Mouse (Mus musculus): ENCODE data around the gene Nit1. TPM values are rescaled to one million over a fixed set of nuclear protein-coding genes. Genes with fewer than 3 reads are reported as not detected.
A peak's percentile ranks its signal among the peaks of the same experiment; 100 is the strongest.

Nit1 gene
- polyA plus RNA-seq, 1 experiment from 2014 or later: 42.0 TPM

GRCm38 (mm10) chr1:171372880-171373279 lies 27.4 kb upstream of the Nit1 start:
- no peak for ATAC-seq (ENCODE audit: insufficient read depth, low FRiP score, low read depth)
- WGBS: 71% methylated on average over 3 of the region's 3 CpGs
- H3K27me3 ChIP-seq (replicated peaks): no peaks in the 10 kb centered on the region
- H3K9me3 ChIP-seq: no peaks in the 10 kb centered on the region
- no peaks in the 10 kb centered on the region for H3K36me3 ChIP-seq
- no peak overlapping the region for H3K9ac ChIP-seq
- H3K4me3 ChIP-seq (replicated peaks): no peak overlapping the region; the same call in 1 of the 2 replicates
- H3K4me1 ChIP-seq: peaks cover 14% of the 10 kb centered on the region
- H3K4me2 ChIP-seq: peak overlapping the region; percentile 17; the same call in 1 of the 2 replicates
- no peak overlapping the region for H3K27ac ChIP-seq

- Histone ChIP-seq H3K4me1 (peaks cover 8% of the 10 kb centered on the region), H3K36me3 (no peaks in the 10 kb centered on the region), H3K9me3 (no peaks in the 10 kb centered on the region), H3K27ac (peak within 1 kb of the TSS; percentile 75), H3K9ac (0 out of 2 replicates have a peak within 1 kb of the TSS, but pooled peaks have one; percentile 17), H3K4me2 (peak within 1 kb of the TSS; percentile 45), H3K27me3 (replicated peaks) (no peaks in the 10 kb centered on the region), H3K4me3 (replicated peaks) (peak within 1 kb of the TSS; percentile 35)
- ATAC-seq (ENCODE audit: insufficient read depth, low FRiP score, low read depth): peak; percentile 78
- WGBS: 35% methylated on average over 20 of the region's 20 CpGs
These were observed 24.6 kb upstream of the Nit1 start, which contains the start of gene Nectin4 for GRCm38 (mm10) chr1:171369845-171370556. Gene Nectin4, plus strand, starts transcription at chr1:171370099.

GRCm38 (mm10) chr1:171365934-171366333 lies 20.5 kb upstream of the Nit1 start:
- Histone ChIP-seq H3K4me3 (replicated peaks) (no peak overlapping the region), H3K27me3 (replicated peaks) (no peaks in the 10 kb centered on the region), H3K9ac (no peak overlapping the region), H3K36me3 (no peaks in the 10 kb centered on the region), H3K4me2 (no peak overlapping the region), H3K4me1 (peaks cover 4% of the 10 kb centered on the region; the same call in 1 of the 2 replicates), H3K9me3 (no peaks in the 10 kb centered on the region), H3K27ac (no peak overlapping the region; the same call in 1 of the 2 replicates)
- ATAC-seq (ENCODE audit: insufficient read depth, low FRiP score, low read depth): no peak
- 52% methylated on average over 7 of the region's 7 CpGs for WGBS

- H3K9me3 ChIP-seq: no peaks in the 10 kb centered on the region
- ATAC-seq (ENCODE audit: insufficient read depth, low FRiP score, low read depth): peak; percentile 40; the same call in 1 of the 2 replicates
- 29% methylated on average over 16 of the region's 16 CpGs for WGBS
- peak overlapping the region; percentile 51 for H3K4me3 ChIP-seq (replicated peaks)
- H3K27me3 ChIP-seq (replicated peaks): no peaks in the 10 kb centered on the region
- peaks cover 4% of the 10 kb centered on the region; the same call in 1 of the 2 replicates for H3K4me1 ChIP-seq
- H3K36me3 ChIP-seq: peaks cover 15% of the 10 kb centered on the region
- peak overlapping the region; percentile 10; the same call in 1 of the 2 replicates for H3K9ac ChIP-seq
- H3K27ac ChIP-seq: peak overlapping the region; percentile 52; the same call in 1 of the 2 replicates
- peak overlapping the region; percentile 75 for H3K4me2 ChIP-seq
These were observed 16.0 kb upstream of the Nit1 start for GRCm38 (mm10) chr1:171361106-171362103.

- Histone ChIP-seq H3K27me3 (replicated peaks) (no peaks in the 10 kb centered on the region), H3K9ac (peak within 1 kb of the TSS; percentile 10; the same call in 1 of the 2 replicates), H3K36me3 (peaks cover 16% of the 10 kb centered on the region), H3K4me3 (replicated peaks) (peak within 1 kb of the TSS; percentile 51), H3K27ac (peak within 1 kb of the TSS; percentile 52), H3K9me3 (no peaks in the 10 kb centered on the region), H3K4me1 (peaks cover 4% of the 10 kb centered on the region; the same call in 1 of the 2 replicates), H3K4me2 (peak within 1 kb of the TSS; percentile 75)
- peak; percentile 86 for ATAC-seq (ENCODE audit: insufficient read depth, low FRiP score, low read depth)
- 1% methylated on average over 21 of the region's 21 CpGs for WGBS
These were observed 15.2 kb upstream of the Nit1 start, which contains the start of gene Klhdc9 for GRCm38 (mm10) chr1:171360656-171361055. Gene Klhdc9, minus strand, starts transcription at chr1:171360798.

GRCm38 (mm10) chr1:171360253-171360652 lies 14.8 kb upstream of the Nit1 start:
- Histone ChIP-seq H3K27me3 (replicated peaks) (no peaks in the 10 kb centered on the region), H3K4me1 (peaks cover 4% of the 10 kb centered on the region; the same call in 1 of the 2 replicates), H3K9me3 (no peaks in the 10 kb centered on the region), H3K27ac (no peak overlapping the region; the same call in 1 of the 2 replicates), H3K4me3 (replicated peaks) (peak overlapping the region; percentile 51), H3K9ac (peak overlapping the region; percentile 10; the same call in 1 of the 2 replicates), H3K4me2 (peak overlapping the region; percentile 75), H3K36me3 (peaks cover 16% of the 10 kb centered on the region)
- 4% methylated on average over 26 of the region's 26 CpGs for WGBS
- peak; percentile 28; the same call in 1 of the 2 replicates for ATAC-seq (ENCODE audit: insufficient read depth, low FRiP score, low read depth)

GRCm38 (mm10) chr1:171358421-171358820 lies 13.0 kb upstream of the Nit1 start:
- ATAC-seq (ENCODE audit: insufficient read depth, low FRiP score, low read depth): no peak
- Histone ChIP-seq H3K27ac (no peak overlapping the region), H3K4me2 (no peak overlapping the region), H3K4me1 (peaks cover 4% of the 10 kb centered on the region; the same call in 1 of the 2 replicates), H3K9ac (no peak overlapping the region), H3K4me3 (replicated peaks) (no peak overlapping the region), H3K36me3 (peaks cover 16% of the 10 kb centered on the region), H3K27me3 (replicated peaks) (no peaks in the 10 kb centered on the region), H3K9me3 (no peaks in the 10 kb centered on the region)
- 69% methylated on average over 4 of the region's 4 CpGs for WGBS

- H3K9ac ChIP-seq: no peak overlapping the region
- ATAC-seq (ENCODE audit: insufficient read depth, low FRiP score, low read depth): no peak
- no peaks in the 10 kb centered on the region for H3K9me3 ChIP-seq
- H3K4me3 ChIP-seq (replicated peaks): no peak overlapping the region
- no peak overlapping the region for H3K4me2 ChIP-seq
- H3K27me3 ChIP-seq (replicated peaks): no peaks in the 10 kb centered on the region
- H3K4me1 ChIP-seq: peaks cover 4% of the 10 kb centered on the region; the same call in 1 of the 2 replicates
- H3K36me3 ChIP-seq: peaks cover 16% of the 10 kb centered on the region
- 89% methylated on average over 2 of the region's 2 CpGs for WGBS
- no peak overlapping the region for H3K27ac ChIP-seq
These were observed 11.4 kb upstream of the Nit1 start for GRCm38 (mm10) chr1:171356814-171357213.

- ATAC-seq (ENCODE audit: insufficient read depth, low FRiP score, low read depth): no peak
- Histone ChIP-seq H3K9ac (no peak overlapping the region), H3K9me3 (no peaks in the 10 kb centered on the region), H3K36me3 (peaks cover 16% of the 10 kb centered on the region), H3K27ac (no peak overlapping the region), H3K4me3 (replicated peaks) (no peak overlapping the region), H3K4me1 (no peaks in the 10 kb centered on the region), H3K4me2 (no peak overlapping the region), H3K27me3 (replicated peaks) (no peaks in the 10 kb centered on the region)
- WGBS: 83% methylated on average over 5 of the region's 5 CpGs
These were observed 10.4 kb upstream of the Nit1 start for GRCm38 (mm10) chr1:171355812-171356340.

GRCm38 (mm10) chr1:171349210-171349609 lies 3.8 kb upstream of the Nit1 start:
- Histone ChIP-seq H3K4me3 (replicated peaks) (no peak overlapping the region), H3K36me3 (no peaks in the 10 kb centered on the region), H3K4me1 (peaks cover 12% of the 10 kb centered on the region; the same call in 1 of the 2 replicates), H3K4me2 (no peak overlapping the region), H3K9me3 (no peaks in the 10 kb centered on the region), H3K27ac (no peak overlapping the region), H3K27me3 (replicated peaks) (no peaks in the 10 kb centered on the region), H3K9ac (no peak overlapping the region)
- no peak for ATAC-seq (ENCODE audit: insufficient read depth, low FRiP score, low read depth)
- WGBS: 80% methylated on average over 2 of the region's 2 CpGs

GRCm38 (mm10) chr1:171348665-171349064 lies 3.2 kb upstream of the Nit1 start:
- Histone ChIP-seq H3K9ac (no peak overlapping the region), H3K4me1 (peaks cover 13% of the 10 kb centered on the region; the same call in 1 of the 2 replicates), H3K4me2 (no peak overlapping the region), H3K27ac (no peak overlapping the region), H3K4me3 (replicated peaks) (no peak overlapping the region), H3K9me3 (no peaks in the 10 kb centered on the region), H3K36me3 (no peaks in the 10 kb centered on the region), H3K27me3 (replicated peaks) (no peaks in the 10 kb centered on the region)
- ATAC-seq (ENCODE audit: insufficient read depth, low FRiP score, low read depth): no peak
- WGBS: 90% methylated on average over 3 of the region's 3 CpGs
